Mouse (Mus musculus): ENCODE results near the gene Pdia3.
"Not testable (repeated sequence)": the region's sequence is repeated elsewhere in the genome, so short reads cannot be mapped to it uniquely, and the experiment has no call there.

The Pdia3 gene

GRCm38 (mm10) chr2:121413387-121414042 is at the start of gene Pdia3, which contains the start of gene Catsper2:
Gene Pdia3 (plus strand): TSS chr2:121413775.
Gene Catsper2 (minus strand): TSS chr2:121413792.
- peak; percentile 97 to 98 for DNase-seq (ENCODE audit: low spot score in 2 of 2)

- peak; percentile 53 to 55 for DNase-seq (ENCODE audit: low spot score in 2 of 2)
Observed at GRCm38 (mm10) chr2:121368831-121369230, 44.7 kb upstream of the Pdia3 start.

DNA sequence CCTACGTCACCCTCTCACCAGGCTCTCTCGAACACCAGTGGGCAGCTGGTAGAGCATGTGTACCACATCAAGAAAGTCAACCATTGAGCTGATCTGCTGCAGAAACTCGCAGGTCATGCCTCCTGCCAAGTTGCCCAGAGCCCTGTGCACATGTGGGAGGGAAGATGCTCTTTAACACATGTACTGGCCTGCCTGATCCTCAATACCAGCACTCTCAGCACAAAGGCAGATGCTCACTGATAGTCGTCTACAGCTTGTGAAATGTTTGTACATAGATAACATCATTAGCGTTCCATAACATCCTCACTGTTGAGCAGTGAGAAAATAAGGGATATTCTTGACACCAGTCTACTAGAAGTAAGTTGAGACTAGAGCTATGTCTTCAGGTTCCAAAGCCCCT is 42.7 kb upstream of the Pdia3 start:
- no peak for DNase-seq (ENCODE audit: low spot score in 2 of 2)

DNA sequence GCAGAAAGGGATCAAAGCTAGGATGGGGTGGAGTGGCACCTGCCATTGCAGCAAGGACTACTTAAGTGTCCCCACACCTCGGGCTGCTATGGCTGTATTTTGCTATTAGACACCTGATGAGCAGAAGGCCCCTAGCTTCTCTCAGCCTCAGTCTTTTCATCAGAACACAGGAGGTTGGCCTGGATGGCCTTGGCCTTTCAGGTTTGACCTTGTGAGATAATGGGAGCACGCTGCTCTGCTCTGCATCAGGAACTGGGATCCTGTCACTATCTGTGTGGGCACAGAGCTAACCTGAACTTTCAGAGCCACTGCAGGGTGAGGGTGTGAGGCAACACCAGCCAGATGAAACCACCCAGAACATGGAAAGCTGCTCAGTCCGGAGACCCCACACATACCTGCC is 41.3 kb upstream of the Pdia3 start:
- DNase-seq (ENCODE audit: low spot score in 2 of 2) = no peak

DNA sequence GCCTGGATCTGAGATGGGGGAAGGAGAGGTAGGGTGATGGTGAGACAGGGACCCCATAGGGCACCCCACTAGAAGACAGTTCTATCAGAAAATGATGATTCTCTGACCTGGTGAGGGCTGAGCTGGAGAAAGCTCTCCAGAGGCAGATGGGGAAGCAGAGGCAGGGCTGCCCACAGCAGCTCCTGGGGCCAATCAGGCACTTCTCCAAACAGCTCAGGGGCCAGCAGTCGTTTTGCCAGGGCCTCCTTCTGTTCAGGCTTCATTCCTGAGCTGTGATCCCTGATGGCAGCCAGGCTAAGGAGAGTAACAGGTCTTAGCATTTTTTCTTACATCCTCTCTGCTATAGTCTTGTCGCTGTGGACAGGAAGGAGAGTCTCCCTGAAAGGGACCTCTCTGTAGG is 38.8 kb upstream of the Pdia3 start:
- DNase-seq (ENCODE audit: low spot score in 2 of 2) = no peak

GRCm38 (mm10) chr2:121386961-121387575 is 26.5 kb upstream of the Pdia3 start, which contains the start of gene Strc:
Gene Strc (minus strand): TSS chr2:121387168.
- not testable (repeated sequence) for DNase-seq (ENCODE audit: low spot score in 2 of 2)

- peak; percentile 74 to 90 for DNase-seq (ENCODE audit: low spot score in 2 of 2)
Observed at GRCm38 (mm10) chr2:121396624-121397023, 17.0 kb upstream of the Pdia3 start.

DNA sequence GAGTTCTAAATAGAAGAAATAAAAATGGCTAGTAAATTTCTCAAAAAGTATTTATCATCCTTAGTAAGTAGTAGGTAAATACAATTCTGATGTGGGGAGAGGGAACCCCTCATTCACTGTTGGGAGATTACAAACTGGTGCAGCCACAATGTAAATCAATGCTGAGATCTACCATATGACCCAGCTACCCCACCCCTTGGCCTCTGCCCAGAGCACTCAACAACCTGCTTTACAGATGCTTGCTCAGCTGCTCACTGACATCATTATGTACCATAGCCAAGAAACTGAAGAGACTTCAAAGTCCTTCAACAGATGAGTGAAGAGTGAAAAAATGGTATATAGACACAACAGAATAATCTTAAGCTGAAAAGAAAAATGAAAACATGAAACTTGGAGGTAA is 10.3 kb upstream of the Pdia3 start:
- no peak for DNase-seq (ENCODE audit: low spot score in 2 of 2)

- no peak for DNase-seq (ENCODE audit: low spot score in 2 of 2)
Observed at GRCm38 (mm10) chr2:121408160-121408559, 5.4 kb upstream of the Pdia3 start.

DNA sequence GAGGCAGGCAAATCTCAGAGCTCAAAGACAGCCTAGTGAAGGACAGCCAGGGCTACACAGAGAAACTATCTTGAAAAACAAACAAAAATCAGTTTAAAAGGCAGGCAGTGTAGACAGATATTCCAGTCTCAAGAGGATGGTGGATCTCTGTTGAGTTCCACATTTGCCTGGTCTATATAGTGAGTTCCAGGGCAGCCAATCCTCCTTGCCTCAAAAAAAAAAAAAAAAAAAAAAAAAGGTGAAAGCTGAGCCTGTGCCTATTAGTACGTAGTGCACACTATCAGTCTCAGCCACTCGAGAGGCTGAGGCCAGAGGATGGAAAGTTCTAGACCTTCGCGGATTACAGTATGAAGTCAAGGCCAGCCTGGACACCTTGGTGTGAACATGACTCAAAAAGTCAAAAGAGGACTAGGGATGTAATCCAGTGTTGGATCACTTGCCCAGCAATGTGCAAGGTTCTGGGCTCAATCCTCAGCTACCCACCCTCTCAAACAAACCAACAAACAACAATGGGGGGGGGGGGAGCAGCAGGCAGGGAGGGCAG is 660 bp upstream of the Pdia3 start:
- no peak for DNase-seq (ENCODE audit: low spot score in 2 of 2)

DNA sequence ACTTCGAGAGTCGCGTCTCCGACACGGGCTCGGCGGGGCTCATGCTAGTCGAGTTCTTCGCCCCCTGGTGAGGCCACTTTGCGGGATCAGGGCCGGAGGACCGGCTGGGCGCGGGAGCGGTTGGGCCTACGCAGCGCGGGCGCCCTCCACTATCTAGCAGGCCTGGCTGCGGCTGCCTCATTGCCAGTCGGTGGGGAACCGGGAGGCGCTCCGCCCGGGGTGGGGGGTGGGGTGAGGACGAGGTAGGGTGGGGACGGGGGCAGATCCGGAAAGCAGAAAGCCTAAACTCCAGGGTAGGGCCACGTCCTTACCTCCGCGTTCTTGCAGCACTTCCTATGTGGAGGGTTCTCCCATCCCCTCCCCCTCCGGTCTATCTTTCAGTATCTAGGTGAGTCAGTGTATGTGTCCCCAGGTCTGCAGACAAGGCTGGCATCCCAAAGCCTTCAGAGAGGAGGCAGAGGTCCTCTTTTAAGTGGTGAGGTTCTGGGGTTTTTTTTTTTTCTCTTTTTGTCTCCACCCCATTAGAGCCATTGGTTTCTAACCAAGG is 637 bp downstream of the Pdia3 start:
- peak in 1 of 2 experiments; percentile 63 for DNase-seq (ENCODE audit: low spot score in 2 of 2)

GRCm38 (mm10) chr2:121415103-121415502 is 1.5 kb downstream of the Pdia3 start:
- no peak for DNase-seq (ENCODE audit: low spot score in 2 of 2)

DNA sequence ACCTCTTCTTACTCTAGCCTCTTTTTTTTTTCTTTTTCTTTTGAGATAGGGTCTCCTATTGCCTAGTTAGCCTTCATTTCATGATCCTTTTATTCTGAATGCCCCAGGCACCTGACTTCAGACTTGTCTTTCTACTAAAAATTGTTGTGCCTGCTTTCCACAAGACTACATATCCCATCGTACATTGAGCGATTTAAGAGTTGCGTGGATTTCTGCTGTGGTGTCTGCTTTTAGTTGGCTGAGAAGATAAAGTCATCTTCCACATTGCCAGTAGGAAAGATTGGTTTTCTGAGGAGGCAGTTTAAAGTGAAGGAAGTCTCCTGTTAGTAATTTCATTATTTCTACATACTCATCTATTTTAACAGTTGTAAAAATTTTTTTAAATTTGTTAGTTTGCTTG is 2.0 kb downstream of the Pdia3 start:
- DNase-seq (ENCODE audit: low spot score in 2 of 2) = no peak

DNA sequence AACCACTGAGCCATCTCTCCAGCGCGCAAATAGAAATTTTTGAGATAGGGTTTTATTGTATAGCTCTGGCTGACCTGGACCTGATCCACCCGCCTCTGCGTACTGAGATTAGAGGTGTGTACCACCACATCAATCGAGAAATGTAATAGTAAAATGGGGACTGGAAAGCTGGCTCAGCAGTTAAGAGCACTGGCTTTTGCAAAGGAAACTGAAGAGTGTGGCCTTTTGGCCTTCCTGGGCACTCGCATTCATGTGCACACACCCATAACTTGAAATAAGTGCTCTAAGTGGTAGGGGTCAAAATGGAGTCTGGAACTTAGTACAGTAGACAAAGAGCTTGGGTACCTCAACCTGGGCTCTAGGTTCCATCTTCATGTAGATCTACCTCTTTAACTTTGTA is 2.8 kb downstream of the Pdia3 start:
- no peak for DNase-seq (ENCODE audit: low spot score in 2 of 2)

- DNase-seq (ENCODE audit: low spot score in 2 of 2) = no peak
Observed at GRCm38 (mm10) chr2:121418476-121418875, 4.9 kb downstream of the Pdia3 start.

DNA sequence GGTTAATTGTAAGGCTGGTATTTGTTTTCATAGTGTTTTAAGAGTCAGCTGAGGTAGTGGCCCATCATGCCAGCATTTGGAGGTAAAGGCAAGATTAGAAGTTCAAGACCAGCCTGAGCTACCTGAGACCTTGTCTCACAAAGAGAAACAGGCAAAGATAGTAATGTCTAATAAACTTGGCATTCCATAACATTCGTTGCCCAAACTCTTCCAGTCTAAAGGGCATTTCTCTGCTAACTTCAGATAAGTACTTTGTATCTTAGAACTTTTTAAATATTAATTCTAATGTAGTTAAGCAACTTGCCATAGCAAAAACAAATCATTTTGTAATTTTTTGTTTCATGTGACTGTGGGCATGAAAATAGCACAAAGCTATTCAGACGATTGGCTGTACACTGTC is 9.6 kb downstream of the Pdia3 start:
- DNase-seq (ENCODE audit: low spot score in 2 of 2) = no peak

- DNase-seq (ENCODE audit: low spot score in 2 of 2) = no peak
Observed at GRCm38 (mm10) chr2:121425890-121426289, 12.3 kb downstream of the Pdia3 start.

GRCm38 (mm10) chr2:121434854-121435253 is 21.3 kb downstream of the Pdia3 start:
- no peak for DNase-seq (ENCODE audit: low spot score in 2 of 2)

GRCm38 (mm10) chr2:121439746-121440145 is 26.2 kb downstream of the Pdia3 start:
- no peak for DNase-seq (ENCODE audit: low spot score in 2 of 2)

DNA sequence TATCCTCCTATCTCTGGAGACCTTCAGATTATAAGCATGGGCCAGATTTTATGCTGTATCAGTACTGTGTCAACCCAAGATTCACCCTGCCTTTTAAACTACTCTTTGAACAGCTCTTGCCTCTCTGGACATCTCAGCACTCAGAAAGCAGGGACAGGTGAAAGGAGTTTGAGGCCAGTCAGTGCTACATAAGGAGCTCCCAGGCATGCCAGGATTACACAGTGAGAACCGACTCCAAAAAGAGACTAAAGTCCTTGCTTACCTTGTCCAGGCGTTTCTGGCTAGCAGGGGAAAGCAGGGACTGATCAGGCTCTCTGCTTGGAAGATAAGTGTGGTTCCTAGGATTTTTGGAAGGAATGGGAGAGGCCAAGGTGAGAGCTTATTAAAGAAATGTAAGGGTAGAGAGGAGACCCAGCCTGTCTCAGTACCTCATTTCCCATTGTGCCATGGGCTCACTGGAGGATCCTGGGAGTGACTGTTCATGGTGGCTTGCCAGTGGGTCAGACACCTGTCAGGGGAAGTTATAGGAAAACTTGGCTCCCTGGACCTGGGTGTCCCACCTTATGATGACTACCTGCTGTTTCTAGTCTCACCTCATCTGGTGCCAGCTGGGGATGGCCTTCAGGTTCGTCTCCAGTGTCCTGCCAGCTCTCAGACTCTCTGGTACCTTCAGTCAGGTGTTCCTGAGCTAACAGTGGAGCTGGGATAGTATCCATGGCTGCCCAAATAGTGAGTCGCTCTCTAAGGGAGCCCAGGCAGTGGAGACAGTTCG is 27.4 kb downstream of the Pdia3 start:
- DNase-seq (ENCODE audit: low spot score in 2 of 2) = no peak

GRCm38 (mm10) chr2:121441800-121442199 is 28.2 kb downstream of the Pdia3 start:
- DNase-seq (ENCODE audit: low spot score in 2 of 2) = no peak
